Mouse (Mus musculus) ES-Bruce4 (cell line): Measurements from ENCODE around the gene Psd4.

ENCODE experiments used
- EP300 ChIP-seq: IDR thresholded peaks from 2 replicates; pipeline ENCODE4 v1.6.1; 2011; ENCODE audit warnings: low read depth, low read length; ENCODE audit not compliant: insufficient read depth
- POLR2A ChIP-seq: IDR thresholded peaks from one replicate; pipeline ENCODE4 v1.8.1; 2011; ENCODE audit warnings: low read length; ENCODE audit not compliant: insufficient read depth

GRCm38 (mm10) chr2:24453206-24453605 lies 85.8 kb downstream of the Psd4 start:
- TF ChIP-seq POLR2A (no peak), EP300 (no peak)
